Mouse (Mus musculus) thymus, adult 2 months (tissue): ENCODE measurements at regions not wholly inside any gene's neighbourhood (a gene's known extent, or its start where the extent isn't known, plus 50 kb on each side); places are given as distances from the start of the nearest gene placed in this dataset.

ENCODE experiments used
- CTCF ChIP-seq: fragments of 200-500 bp; IDR thresholded peaks from 2 replicates; pipeline ENCODE4 v1.5.1; 2012; ENCODE audit warnings: mild to moderate bottlenecking, control low read depth, low read length, moderate library complexity, borderline replicate concordance; ENCODE audit not compliant: control insufficient read depth, poor library complexity, insufficient read depth; ENCODE audit errors: extremely low read depth
- POLR2A ChIP-seq: fragments of 200-500 bp; IDR thresholded peaks from 2 replicates; pipeline ENCODE4 v1.6.1; 2012; ENCODE audit warnings: mild to moderate bottlenecking, low read length, control low read depth, moderate library complexity; ENCODE audit not compliant: control insufficient read depth, poor library complexity, insufficient read depth; ENCODE audit errors: extremely low read depth

- TF ChIP-seq CTCF, result no peak
- TF ChIP-seq POLR2A, result no peak
Observed at GRCm38 (mm10) chr2:72581136-72581535, 105.2 kb downstream of the Cdca7 start.
